Mouse (Mus musculus) MEL (cell line): ENCODE data around the gene Khdrbs2. TPM values are rescaled to one million over a fixed set of nuclear protein-coding genes. Genes with fewer than 3 reads are reported as not detected.

Source experiments
- DNase-seq: peaks from one replicate; pipeline ENCODE4 v3.0.0; 2011; ENCODE audit warnings: low read depth, low spot score
- H3K27ac ChIP-seq: 2 replicates; pipeline ENCODE4 v1.5.1; 2012; ENCODE audit warnings: low read depth, mild to moderate bottlenecking, control low read depth, low read length, moderate library complexity; ENCODE audit not compliant: control insufficient read depth
- H3K27me3 ChIP-seq, 2 experiments: fragments of 150-350 bp in 1 of 2; sonication (generic) in 1 of 2; 2 replicates each; pipeline ENCODE4 v1.6.1; 2012; ENCODE audit warnings: low read length in 2 of 2, mild to moderate bottlenecking in 2 of 2, improper control_type of control experiment in 1 of 2, moderate library complexity in 1 of 2; ENCODE audit not compliant: insufficient read depth in 2 of 2, control insufficient read depth in 1 of 2
- H3K36me3 ChIP-seq, 2 experiments: 2 replicates each; pipeline ENCODE4 v1.6.1; 2012 to 2014; ENCODE audit warnings: low read length in 2 of 2, improper control_type of control experiment in 1 of 2, inconsistent platforms in 1 of 2, mild to moderate bottlenecking in 1 of 2; ENCODE audit not compliant: insufficient read depth in 2 of 2, control insufficient read depth in 1 of 2
- H3K4me1 ChIP-seq, 2 experiments: fragments of 150-350 bp in 1 of 2; sonication (generic) in 1 of 2; 2 replicates each; pipeline ENCODE4 v1.6.1; 2012; ENCODE audit warnings: low read length in 2 of 2, improper control_type of control experiment in 1 of 2, mild to moderate bottlenecking in 1 of 2; ENCODE audit not compliant: insufficient read depth in 2 of 2, control insufficient read depth in 1 of 2
- H3K4me3 ChIP-seq, 2 experiments: fragments of 150-350 bp in 1 of 2; sonication (generic) in 1 of 2; 2 replicates each; pipeline ENCODE4 v1.5.1; 2012; ENCODE audit warnings: low read depth in 2 of 2, low read length in 2 of 2, mild to moderate bottlenecking in 2 of 2, moderate library complexity in 2 of 2, control low read depth in 1 of 2, improper control_type of control experiment in 1 of 2; ENCODE audit not compliant: control insufficient read depth in 1 of 2, insufficient read depth in 1 of 2
- H3K79me2 ChIP-seq: 2 replicates; pipeline ENCODE4 v1.6.1; 2012; ENCODE audit warnings: mild to moderate bottlenecking, low read length, moderate library complexity; ENCODE audit not compliant: control insufficient read depth, poor library complexity, insufficient read depth
- H3K9ac ChIP-seq: 2 replicates; pipeline ENCODE4 v1.6.1; 2012; ENCODE audit warnings: low read depth, mild to moderate bottlenecking, control low read depth, low read length, moderate library complexity; ENCODE audit not compliant: control insufficient read depth, poor library complexity, severe bottlenecking
- H3K9me3 ChIP-seq: fragments of 150-350 bp; sonication (generic); replicated peaks from 2 replicates; pipeline ENCODE4 v1.6.1; 2012; ENCODE audit warnings: mild to moderate bottlenecking, low read length, improper control_type of control experiment, moderate library complexity; ENCODE audit not compliant: insufficient read depth
- BHLHE40 ChIP-seq: IDR thresholded peaks from 2 replicates; pipeline ENCODE4 v1.6.1; 2012; ENCODE audit warnings: low read depth, mild to moderate bottlenecking, inconsistent platforms, low read length, improper control_type of control experiment, borderline replicate concordance
- CHD2 ChIP-seq: IDR thresholded peaks from 2 replicates; pipeline ENCODE4 v1.6.1; 2011; ENCODE audit warnings: low read length, improper control_type of control experiment
- CTCF ChIP-seq, 3 experiments: IDR thresholded peaks in 2 of 3; conservative IDR thresholded peaks in 1 of 3; 2 replicates each; pipeline ENCODE4 v1.5.1; 2011 to 2012; ENCODE audit warnings: low read length in 3 of 3, low read depth in 2 of 3, mild to moderate bottlenecking in 2 of 3, improper control_type of control experiment in 1 of 3, inconsistent platforms in 1 of 3, mixed read lengths in 1 of 3, moderate library complexity in 1 of 3; ENCODE audit not compliant: control insufficient read depth in 1 of 3, insufficient read depth in 1 of 3, poor library complexity in 1 of 3, severe bottlenecking in 1 of 3
- E2F4 ChIP-seq: IDR thresholded peaks from 2 replicates; pipeline ENCODE4 v1.6.1; 2011; ENCODE audit warnings: low read depth, low read length, improper control_type of control experiment, borderline replicate concordance
- ELF1 ChIP-seq: IDR thresholded peaks from 2 replicates; pipeline ENCODE4 v1.6.1; 2014; ENCODE audit warnings: low read depth, mild to moderate bottlenecking, inconsistent platforms, low read length, improper control_type of control experiment, moderate library complexity
- HCFC1 ChIP-seq: IDR thresholded peaks from 2 replicates; pipeline ENCODE4 v1.6.1; 2012; ENCODE audit warnings: low read depth, mild to moderate bottlenecking, inconsistent platforms, low read length, improper control_type of control experiment, moderate library complexity
- KAT2A ChIP-seq: conservative IDR thresholded peaks from 2 replicates; pipeline ENCODE4 v1.6.1; 2012; ENCODE audit warnings: low read depth, low read length, improper control_type of control experiment, inconsistent platforms
- MAFK ChIP-seq: IDR thresholded peaks from 2 replicates; pipeline ENCODE4 v1.6.1; 2011; ENCODE audit warnings: low read depth, mild to moderate bottlenecking, low read length, improper control_type of control experiment, borderline replicate concordance
- MAX ChIP-seq: IDR thresholded peaks from 2 replicates; pipeline ENCODE4 v1.6.1; 2011; ENCODE audit warnings: low read length, improper control_type of control experiment
- MEF2A ChIP-seq: IDR thresholded peaks from 2 replicates; pipeline ENCODE4 v1.6.1; 2014; ENCODE audit warnings: low read depth, mild to moderate bottlenecking, inconsistent platforms, low read length, improper control_type of control experiment; ENCODE audit not compliant: poor library complexity, insufficient replicate concordance, severe bottlenecking; ENCODE audit errors: extremely low read depth
- MXI1 ChIP-seq: IDR thresholded peaks from 2 replicates; pipeline ENCODE4 v1.6.1; 2011; ENCODE audit warnings: mild to moderate bottlenecking, low read depth, low read length, improper control_type of control experiment
- MYC ChIP-seq: IDR thresholded peaks from 2 replicates; pipeline ENCODE4 v1.6.1; 2011; ENCODE audit warnings: low read depth, mild to moderate bottlenecking, low read length, improper control_type of control experiment, moderate library complexity
- NELFE ChIP-seq: IDR thresholded peaks from 2 replicates; pipeline ENCODE4 v1.6.1; 2011; ENCODE audit warnings: low read depth, low read length, improper control_type of control experiment
- NRF1 ChIP-seq: IDR thresholded peaks from 2 replicates; pipeline ENCODE4 v1.6.1; 2014; ENCODE audit warnings: low read depth, mild to moderate bottlenecking, inconsistent platforms, low read length, improper control_type of control experiment, moderate library complexity; ENCODE audit not compliant: poor library complexity, insufficient read depth, severe bottlenecking
- POLR2A ChIP-seq, 2 experiments: IDR thresholded peaks; 2 replicates each; pipeline ENCODE4 v1.6.1; 2011 to 2012; ENCODE audit warnings: low read length in 2 of 2, mild to moderate bottlenecking in 2 of 2, control low read depth in 1 of 2, improper control_type of control experiment in 1 of 2, low read depth in 1 of 2, moderate library complexity in 1 of 2; ENCODE audit not compliant: control insufficient read depth in 1 of 2, insufficient read depth in 1 of 2, poor library complexity in 1 of 2
- POLR2AphosphoS5 ChIP-seq: IDR thresholded peaks from 2 replicates; pipeline ENCODE4 v1.6.1; 2012; ENCODE audit warnings: low read depth, borderline replicate concordance, mild to moderate bottlenecking, inconsistent platforms, low read length, moderate library complexity, mixed read lengths
- RAD21 ChIP-seq: IDR thresholded peaks from 2 replicates; pipeline ENCODE4 v1.6.1; 2011; ENCODE audit warnings: mild to moderate bottlenecking, low read depth, low read length, improper control_type of control experiment
- SIN3A ChIP-seq: IDR thresholded peaks from 2 replicates; pipeline ENCODE4 v1.6.1; 2012; ENCODE audit warnings: low read length, improper control_type of control experiment, inconsistent platforms
- TAL1 ChIP-seq: IDR thresholded peaks from 2 replicates; pipeline ENCODE4 v1.6.1; 2012; ENCODE audit warnings: mild to moderate bottlenecking, inconsistent platforms, low read length, moderate library complexity, mixed read lengths
- TCF12 ChIP-seq: IDR thresholded peaks from 2 replicates; pipeline ENCODE4 v1.6.1; 2014; ENCODE audit warnings: low read depth, mild to moderate bottlenecking, inconsistent platforms, low read length, improper control_type of control experiment, moderate library complexity
- UBTF ChIP-seq: IDR thresholded peaks from 2 replicates; pipeline ENCODE4 v1.6.1; 2012; ENCODE audit warnings: low read depth, mild to moderate bottlenecking, inconsistent platforms, low read length, improper control_type of control experiment, moderate library complexity, borderline replicate concordance; ENCODE audit not compliant: insufficient read depth
- USF2 ChIP-seq, 2 experiments: IDR thresholded peaks; 2 replicates each; pipeline ENCODE4 v1.6.1; 2011 to 2012; ENCODE audit warnings: improper control_type of control experiment in 2 of 2, low read length in 2 of 2, borderline replicate concordance in 1 of 2, inconsistent platforms in 1 of 2, low read depth in 1 of 2, mild to moderate bottlenecking in 1 of 2; ENCODE audit not compliant: insufficient read depth in 1 of 2
- ZC3H11A ChIP-seq: IDR thresholded peaks from 2 replicates; pipeline ENCODE4 v1.6.1; 2012; ENCODE audit warnings: low read depth, mild to moderate bottlenecking, inconsistent platforms, low read length, improper control_type of control experiment
- ZMIZ1 ChIP-seq: IDR thresholded peaks from 2 replicates; pipeline ENCODE4 v1.6.1; 2012; ENCODE audit warnings: low read depth, mild to moderate bottlenecking, inconsistent platforms, low read length, improper control_type of control experiment, moderate library complexity
- ZNF384 ChIP-seq: IDR thresholded peaks from 2 replicates; pipeline ENCODE4 v1.6.1; 2012; ENCODE audit warnings: low read depth, mild to moderate bottlenecking, inconsistent platforms, low read length, improper control_type of control experiment
- polyA plus RNA-seq, 2 experiments: library from polyadenylated mRNA; stranded (reverse) in 1 of 2; unstranded in 1 of 2; fragments of >175 nt in 1 of 2; fragments of >200 nt in 1 of 2; gene quantifications; 2 replicates each; pipeline versions ENCODE4 v1.2.1 to v1.2.4; 2012; ENCODE audit warnings: low replicate concordance in 2 of 2, low read depth in 1 of 2; ENCODE audit not compliant: insufficient read length in 2 of 2, insufficient read depth in 1 of 2, missing spikeins in 1 of 2
- total RNA-seq: library from RNA; depleted of rRNA; stranded (reverse); fragments of 300-350 nt; gene quantifications from 2 replicates; pipeline ENCODE4 v1.2.3, GENCODE M21; 2012

Khdrbs2 gene
- total and polyA plus RNA-seq, 3 experiments, result not detected

DNA sequence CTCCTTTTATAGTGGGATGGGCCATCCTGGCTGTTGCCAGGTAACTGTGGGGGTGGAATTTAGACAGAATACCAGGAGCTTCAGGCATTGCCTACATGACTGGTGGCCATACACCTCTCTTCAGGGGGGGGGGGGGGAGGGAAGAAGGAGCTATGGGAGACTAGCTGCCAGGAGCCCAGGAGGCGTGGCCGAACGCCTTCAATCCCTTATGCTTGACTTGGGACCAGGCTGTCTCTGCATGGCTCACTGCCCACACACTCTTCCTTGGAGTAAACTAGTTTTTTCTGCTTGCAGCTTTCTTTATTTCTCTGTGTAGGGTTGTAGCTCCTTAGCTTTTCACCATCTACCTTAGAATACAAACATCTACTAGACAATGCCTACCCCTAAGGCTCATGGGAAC lies 98.0 kb downstream of the Khdrbs2 start:
- no peaks in the 10 kb centered on the region for H3K9me3 ChIP-seq
- no peak for DNase-seq
- no peak overlapping the region for H3K9ac ChIP-seq
- H3K36me3 ChIP-seq, result no peaks in the 10 kb centered on the region
- H3K27ac ChIP-seq, result no peak overlapping the region
- H3K27me3 ChIP-seq, result no peaks in the 10 kb centered on the region
- no peak overlapping the region for H3K4me3 ChIP-seq
- no peaks in the 10 kb centered on the region for H3K4me1 ChIP-seq
- no peak for TF ChIP-seq CTCF (IDR thresholded peaks at IDR 0.05 in 2 of 3, conservative IDR thresholded peaks at IDR 0.05 in 1 of 3; ENCODE audit: control insufficient read depth in 1 of 3, insufficient read depth in 1 of 3, low read depth in 2 of 3, low read length in 3 of 3, poor library complexity in 1 of 3, severe bottlenecking in 1 of 3)
- no peak for TF ChIP-seq MAX
- TF ChIP-seq NELFE, result no peak
- TF ChIP-seq ZC3H11A, result no peak
- no peak for TF ChIP-seq MAFK
- no peak for TF ChIP-seq BHLHE40
- TF ChIP-seq NRF1, result no peak
- TF ChIP-seq E2F4, result no peak
- no peak for TF ChIP-seq MXI1
- no peak for TF ChIP-seq TAL1
- TF ChIP-seq MYC, result no peak
- no peaks in the 10 kb centered on the region for H3K79me2 ChIP-seq

DNA sequence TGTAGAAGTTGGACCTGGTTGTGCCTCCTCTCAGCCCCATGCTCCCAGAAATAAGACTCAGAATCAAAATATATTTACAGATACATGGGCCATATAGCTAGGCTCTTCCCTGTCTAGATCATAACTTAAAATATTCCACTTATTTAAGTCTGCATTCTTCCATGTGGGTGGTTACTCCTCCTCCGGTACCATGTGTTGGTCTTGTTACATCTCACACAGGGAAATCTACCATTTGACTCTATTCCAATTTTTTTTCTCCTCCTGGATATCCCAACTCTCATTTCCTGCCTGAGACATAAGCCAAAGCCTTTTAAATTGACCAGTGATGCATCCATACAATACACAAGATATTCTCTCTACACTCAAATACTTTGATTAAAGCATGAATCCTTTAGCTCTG lies 122.2 kb downstream of the Khdrbs2 start:
- Histone ChIP-seq H3K36me3 (no peaks in the 10 kb centered on the region), H3K27ac (no peak overlapping the region)

More for the DNA sequence above, 122.2 kb downstream of the Khdrbs2 start:
- Histone ChIP-seq H3K9ac (no peak overlapping the region), H3K79me2 (no peaks in the 10 kb centered on the region), H3K27me3 (no peaks in the 10 kb centered on the region), H3K9me3 (no peaks in the 10 kb centered on the region), H3K4me1 (no peaks in the 10 kb centered on the region), H3K4me3 (no peak overlapping the region)
- TF ChIP-seq ELF1, result no peak
- no peak for TF ChIP-seq POLR2A (IDR thresholded peaks at IDR 0.05; ENCODE audit: control insufficient read depth in 1 of 2, insufficient read depth in 1 of 2, low read depth in 1 of 2, low read length in 2 of 2, poor library complexity in 1 of 2)
- no peak for TF ChIP-seq CTCF (IDR thresholded peaks at IDR 0.05 in 2 of 3, conservative IDR thresholded peaks at IDR 0.05 in 1 of 3; ENCODE audit: control insufficient read depth in 1 of 3, insufficient read depth in 1 of 3, low read depth in 2 of 3, low read length in 3 of 3, poor library complexity in 1 of 3, severe bottlenecking in 1 of 3)
- no peak for TF ChIP-seq KAT2A
- TF ChIP-seq ZMIZ1, result no peak
- TF ChIP-seq POLR2AphosphoS5, result no peak
- TF ChIP-seq MYC, result no peak
- no peak for TF ChIP-seq ZNF384
- no peak for TF ChIP-seq MAX
- no peak for TF ChIP-seq TCF12
- TF ChIP-seq CHD2, result no peak
- TF ChIP-seq BHLHE40, result no peak
- no peak for TF ChIP-seq HCFC1
- no peak for TF ChIP-seq SIN3A
- no peak for TF ChIP-seq TAL1
- TF ChIP-seq USF2 (IDR thresholded peaks at IDR 0.05; ENCODE audit: borderline replicate concordance in 1 of 2, insufficient read depth in 1 of 2, low read depth in 1 of 2, low read length in 2 of 2), result no peak
- no peak for TF ChIP-seq MEF2A
- no peak for TF ChIP-seq UBTF
- TF ChIP-seq RAD21, result no peak
- no peak for DNase-seq
